In the genomic region with DNA sequence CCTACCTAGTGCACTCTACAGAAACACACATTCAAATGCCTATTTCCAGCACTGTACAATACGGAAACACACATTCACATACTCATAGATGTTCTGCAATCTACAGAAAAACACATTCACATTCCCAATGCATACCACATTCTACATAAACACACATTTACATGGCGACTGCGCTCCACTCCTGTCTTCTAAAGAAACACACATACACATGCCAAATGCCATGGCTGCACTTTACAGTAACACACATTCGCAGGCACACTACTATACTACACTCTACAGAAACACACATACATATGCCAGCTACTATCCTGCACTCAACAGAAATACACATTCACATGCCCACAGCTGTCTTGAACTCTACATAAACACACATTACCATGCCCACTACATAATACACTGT, we compare ENCODE assay signal across 21 mouse cellular contexts. TPM values are rescaled to one million over a fixed set of nuclear protein-coding genes. Genes with fewer than 3 reads are reported as not detected.
DNase-seq lines count a peak whose midpoint lies in the region; ATAC-seq and TF ChIP-seq lines count a peak whose summit lies in the region.
"Not testable (repeated sequence)": the region's sequence is repeated elsewhere in the genome, so short reads cannot be mapped to it uniquely, and the experiment has no call there.
"Had no signal": no experiment of that assay in that cellular context is flagged by ENCODE, and none has a peak within 500 bp of the region (broad histone marks: within the 10 kb centered on the region; RNA-seq: fewer than 3 reads in every experiment).

No protein-coding gene starts in this region.

- H3K9ac ChIP-seq in MEL (ENCODE audit: control insufficient read depth, low read depth, low read length, poor library complexity, severe bottlenecking); forebrain, embryonic 11.5 days (ENCODE audit: low read length); lung, postnatal 0 days (replicated peaks; ENCODE audit: low read depth): not testable (repeated sequence)

- not testable (repeated sequence) for TF ChIP-seq EP300 in MEL (IDR thresholded peaks at IDR 0.05; ENCODE audit: low read depth in 1 of 2, low read length in 2 of 2); lung, postnatal 0 days (IDR thresholded peaks at IDR 0.05)

- not testable (repeated sequence) for H3K4me1 ChIP-seq in MEL (ENCODE audit: control insufficient read depth in 1 of 2, insufficient read depth in 2 of 2, low read length in 2 of 2); forebrain, embryonic 11.5 days (replicated peaks; ENCODE audit: control insufficient read depth, insufficient read depth, low read length); lung, postnatal 0 days (ENCODE audit: insufficient read depth, low read depth, low read length)

- WGBS in forebrain, embryonic 11.5 days, result 83% methylated on average over 4 of the region's 4 CpGs
- WGBS in lung, postnatal 0 days, result 72% methylated on average over 4 of the region's 4 CpGs

- H3K36me3 ChIP-seq in MEL (ENCODE audit: control insufficient read depth in 1 of 2, insufficient read depth in 2 of 2, low read length in 2 of 2); forebrain, embryonic 11.5 days (ENCODE audit: control insufficient read depth, insufficient read depth, low read length); lung, postnatal 0 days (ENCODE audit: insufficient read depth, low read length): not testable (repeated sequence)

- not testable (repeated sequence) for H3K79me2 ChIP-seq in MEL (ENCODE audit: control insufficient read depth, insufficient read depth, low read length, poor library complexity)

- not testable (repeated sequence) for H3K4me3 ChIP-seq in MEL (ENCODE audit: control insufficient read depth in 1 of 2, insufficient read depth in 1 of 2, low read depth in 2 of 2, low read length in 2 of 2); forebrain, embryonic 11.5 days (ENCODE audit: low read depth, low read length); lung, postnatal 0 days (ENCODE audit: low read depth, low read length)

- not testable (repeated sequence) for ATAC-seq in forebrain, embryonic 11.5 days (replicated peaks; ENCODE audit: low FRiP score); lung, postnatal 0 days

- DNase-seq in 3T3-L1 (ENCODE audit: low read depth, low spot score) (peak; percentile 1), MEL (ENCODE audit: low read depth, low spot score) (peak; percentile 2)
- peak; percentile 36 for DNase-seq in forebrain, embryonic 11.5 days (ENCODE audit: low spot score)
- DNase-seq in heart, adult 11 months, result peak; percentile 78
- DNase-seq in lung, postnatal 0 days (ENCODE audit: low spot score), result peak; percentile 3
- DNase-seq in ovary, postnatal 10 days (ENCODE audit: low spot score), result peak; percentile 0

- not testable (repeated sequence) for H3K27me3 ChIP-seq in MEL (ENCODE audit: control insufficient read depth in 1 of 2, insufficient read depth in 2 of 2, low read length in 2 of 2); forebrain, embryonic 11.5 days (ENCODE audit: control insufficient read depth, insufficient read depth, low read length); lung, postnatal 0 days (replicated peaks; ENCODE audit: insufficient read depth, low read length)

- not testable (repeated sequence) for H3K4me2 ChIP-seq in forebrain, embryonic 11.5 days (ENCODE audit: low read depth, low read length, severe bottlenecking); lung, postnatal 0 days (replicated peaks; ENCODE audit: low read depth, low read length)

- not testable (repeated sequence) for H3K27ac ChIP-seq in MEL (ENCODE audit: control insufficient read depth, low read depth, low read length); forebrain, embryonic 11.5 days (ENCODE audit: low read depth, low read length); lung, postnatal 0 days (ENCODE audit: low read length)

- not testable (repeated sequence) for H3K9me3 ChIP-seq in MEL (replicated peaks; ENCODE audit: insufficient read depth, low read length); forebrain, embryonic 11.5 days (ENCODE audit: control insufficient read depth, low read length); lung, postnatal 0 days (ENCODE audit: low read length)

- TF ChIP-seq POLR2A in MEL (IDR thresholded peaks at IDR 0.05; ENCODE audit: control insufficient read depth in 1 of 2, insufficient read depth in 1 of 2, low read depth in 1 of 2, low read length in 2 of 2, poor library complexity in 1 of 2), result not testable (repeated sequence)

- not testable (repeated sequence) for TF ChIP-seq RAD21 in MEL (IDR thresholded peaks at IDR 0.05; ENCODE audit: low read depth, low read length)

- TF ChIP-seq CTCF in MEL (IDR thresholded peaks at IDR 0.05 in 2 of 3, conservative IDR thresholded peaks at IDR 0.05 in 1 of 3; ENCODE audit: control insufficient read depth in 1 of 3, insufficient read depth in 1 of 3, low read depth in 2 of 3, low read length in 3 of 3, poor library complexity in 1 of 3, severe bottlenecking in 1 of 3); lung, postnatal 0 days (IDR thresholded peaks at IDR 0.05): not testable (repeated sequence)

RNA-seq across cellular contexts. Expression of a gene that starts 28.1 kb away (rescaled TPM):
- total RNA-seq in MEL (2012; rRNA removed), result not detected in 2 replicates
- not detected for polyA plus RNA-seq in MEL (2012; ENCODE audit: insufficient read depth in 1 of 2, insufficient read length in 2 of 2, low read depth in 1 of 2, low replicate concordance in 2 of 2, missing spikeins in 1 of 2)
- polyA plus RNA-seq in forebrain, embryonic 11.5 days (2014; fragmentation: Nextera tagmentation; extraction: Ambion mirVana), result not detected in 2 replicates
- polyA plus RNA-seq in lung, postnatal 0 days (2015; fragmentation: Nextera tagmentation; extraction: Ambion mirVana), result not detected in 2 replicates
- total RNA-seq: adrenal gland, adult 18-20 months; adrenal gland, adult 8-10 months; adrenal gland, postnatal 14 days; adrenal gland, postnatal 36 days; G1E had no signal
- polyA plus RNA-seq: C2C12; cerebellum, adult 2 months; cortical plate, adult 2 months; embryonic facial prominence, embryonic 10.5 days; embryonic facial prominence, embryonic 12.5 days; embryonic facial prominence, embryonic 14.5 days; forebrain, embryonic 12.5 days; forebrain, embryonic 14.5 days; forebrain, embryonic 16.5 days; frontal cortex, adult 2 months; G1E had no signal

RNA-seq across cellular contexts. Expression of a gene that starts 58.4 kb away (rescaled TPM):
- total RNA-seq in MEL (2012; rRNA removed), result not detected in 2 replicates
- not detected for polyA plus RNA-seq in MEL (2012; ENCODE audit: insufficient read depth in 1 of 2, insufficient read length in 2 of 2, low read depth in 1 of 2, low replicate concordance in 2 of 2, missing spikeins in 1 of 2)
- polyA plus RNA-seq in forebrain, embryonic 11.5 days (2014; fragmentation: Nextera tagmentation; extraction: Ambion mirVana), result not detected in 2 replicates
- polyA plus RNA-seq in lung, postnatal 0 days (2015; fragmentation: Nextera tagmentation; extraction: Ambion mirVana), result not detected in 2 replicates
- total RNA-seq: adrenal gland, adult 18-20 months; adrenal gland, adult 8-10 months; adrenal gland, postnatal 14 days; adrenal gland, postnatal 36 days; G1E had no signal
- polyA plus RNA-seq: C2C12; cerebellum, adult 2 months; cortical plate, adult 2 months; embryonic facial prominence, embryonic 10.5 days; embryonic facial prominence, embryonic 12.5 days; embryonic facial prominence, embryonic 14.5 days; forebrain, embryonic 12.5 days; forebrain, embryonic 14.5 days; forebrain, embryonic 16.5 days; frontal cortex, adult 2 months; G1E had no signal

Comparison
In these comparisons a context has a peak if more than half of its experiments do, and no peak if none do; other contexts are left out.
1. DNase-seq: peak in every context shown above with its lines; median percentile 78 in heart, adult 11 months; 36 in forebrain, embryonic 11.5 days; 3 in lung, postnatal 0 days; 2 in MEL; 1 in 3T3-L1; 0 in ovary, postnatal 10 days.